Comparison of ENCODE assay signal across 12 mouse cellular contexts in genomic region chr7:71223513-71224319, GRCm38 (mm10).
A peak's percentile ranks its signal among the peaks of the same experiment; 100 is the strongest.
DNase-seq lines count a peak whose midpoint lies in the region; ATAC-seq and TF ChIP-seq lines count a peak whose summit lies in the region.
"Had no signal": no experiment of that assay in that cellular context is flagged by ENCODE, and none has a peak within 500 bp of the region (broad histone marks: within the 10 kb centered on the region; RNA-seq: fewer than 3 reads in every experiment).

No protein-coding gene starts in this region.

- DNase-seq in limb, embryonic 11.5 days (ENCODE audit: low spot score), result peak; percentile 38
- DNase-seq in limb, embryonic 10.5 days (ENCODE audit: low spot score), result no peak
- peak; percentile 85 for DNase-seq in kidney, postnatal 10 days
- DNase-seq in B cell, adult 2 months, result no peak
- DNase-seq in layer of hippocampus, adult 2 months (ENCODE audit: low spot score in 2 of 2), result no peak
- no peak for DNase-seq in gastrocnemius, postnatal 10 days
- DNase-seq: adrenal gland, postnatal 25 days; cerebellum, adult 2 months; right cerebral cortex, postnatal 25 days; thymus, postnatal 14 days had no signal

- H3K4me3 ChIP-seq in limb, embryonic 11.5 days (ENCODE audit: low read depth, low read length), result no peak overlapping the region
- no peak overlapping the region for H3K4me3 ChIP-seq in limb, embryonic 10.5 days
- H3K4me3 ChIP-seq in intestine, embryonic 15.5 days (replicated peaks), result 0 out of 2 replicates have a peak overlapping the region, but pooled peaks have one; percentile 3
- H3K4me3 ChIP-seq in stomach, embryonic 14.5 days (ENCODE audit: low read depth, low read length), result 0 out of 2 replicates have a peak overlapping the region, but pooled peaks have one; percentile 3
- H3K4me3 ChIP-seq in layer of hippocampus, adult 2 months, result no peak overlapping the region

- no peak for TF ChIP-seq CTCF in layer of hippocampus, adult 2 months (conservative IDR thresholded peaks at IDR 0.05)

- H3K4me1 ChIP-seq in limb, embryonic 11.5 days (ENCODE audit: control insufficient read depth, insufficient read depth, low read length), result 0 out of 2 replicates have a peak, but pooled peaks cover 1% of the 10 kb centered on the region
- H3K4me1 ChIP-seq in limb, embryonic 10.5 days, result peaks cover 15% of the 10 kb centered on the region
- H3K4me1 ChIP-seq in intestine, embryonic 15.5 days (replicated peaks), result peaks cover 2% of the 10 kb centered on the region; the same call in 1 of the 2 replicates
- H3K4me1 ChIP-seq in stomach, embryonic 14.5 days (ENCODE audit: control insufficient read depth, insufficient read depth, low read length), result peaks cover 12% of the 10 kb centered on the region

- no peak overlapping the region for H3K27ac ChIP-seq in limb, embryonic 11.5 days (replicated peaks; ENCODE audit: low read depth, low read length)
- no peak overlapping the region for H3K27ac ChIP-seq in limb, embryonic 10.5 days
- no peak overlapping the region for H3K27ac ChIP-seq in intestine, embryonic 15.5 days
- 0 out of 2 replicates have a peak overlapping the region, but pooled peaks have one; percentile 6 for H3K27ac ChIP-seq in stomach, embryonic 14.5 days (ENCODE audit: low read length)
- no peak overlapping the region for H3K27ac ChIP-seq in layer of hippocampus, adult 2 months

- H3K9me3 ChIP-seq in limb, embryonic 11.5 days (ENCODE audit: control insufficient read depth, low read length), result no peaks in the 10 kb centered on the region
- H3K9me3 ChIP-seq in limb, embryonic 10.5 days (replicated peaks), result no peaks in the 10 kb centered on the region
- H3K9me3 ChIP-seq in intestine, embryonic 15.5 days, result no peaks in the 10 kb centered on the region
- H3K9me3 ChIP-seq in stomach, embryonic 14.5 days (ENCODE audit: control insufficient read depth, low read depth, low read length), result no peaks in the 10 kb centered on the region

- H3K27me3 ChIP-seq in limb, embryonic 11.5 days (ENCODE audit: control insufficient read depth, insufficient read depth, low read length), result no peaks in the 10 kb centered on the region
- H3K27me3 ChIP-seq in limb, embryonic 10.5 days (ENCODE audit: low read depth, poor library complexity, severe bottlenecking), result no peaks in the 10 kb centered on the region
- H3K27me3 ChIP-seq in intestine, embryonic 15.5 days (replicated peaks), result no peaks in the 10 kb centered on the region
- H3K27me3 ChIP-seq in stomach, embryonic 14.5 days (ENCODE audit: control insufficient read depth, insufficient read depth, low read length), result no peaks in the 10 kb centered on the region

- ATAC-seq in limb, embryonic 11.5 days (ENCODE audit: insufficient number of reproducible peaks, low FRiP score, low TSS enrichment, low read depth), result no peak
- ATAC-seq in intestine, embryonic 15.5 days, result no peak
- ATAC-seq in stomach, embryonic 14.5 days (ENCODE audit: insufficient number of reproducible peaks, insufficient read depth, low FRiP score, low read depth), result no peak

- no peaks in the 10 kb centered on the region for H3K36me3 ChIP-seq in limb, embryonic 11.5 days (ENCODE audit: control insufficient read depth, insufficient read depth, low read length)
- H3K36me3 ChIP-seq in limb, embryonic 10.5 days, result no peaks in the 10 kb centered on the region
- no peaks in the 10 kb centered on the region for H3K36me3 ChIP-seq in intestine, embryonic 15.5 days
- no peaks in the 10 kb centered on the region for H3K36me3 ChIP-seq in stomach, embryonic 14.5 days (ENCODE audit: control insufficient read depth, insufficient read depth, low read length)

- H3K9ac ChIP-seq in limb, embryonic 11.5 days (ENCODE audit: low read length), result no peak overlapping the region
- H3K9ac ChIP-seq in intestine, embryonic 15.5 days, result no peak overlapping the region
- no peak overlapping the region for H3K9ac ChIP-seq in stomach, embryonic 14.5 days (replicated peaks; ENCODE audit: low read depth, low read length)

- WGBS in limb, embryonic 11.5 days, result 73% methylated on average over 17 of the region's 17 CpGs
- WGBS in limb, embryonic 10.5 days, result 87% methylated on average over 17 of the region's 17 CpGs
- WGBS in intestine, embryonic 15.5 days, result 34% methylated on average over 17 of the region's 17 CpGs
- 20% methylated on average over 17 of the region's 17 CpGs for WGBS in stomach, embryonic 14.5 days

- H3K4me2 ChIP-seq in limb, embryonic 11.5 days (ENCODE audit: low read depth, severe bottlenecking), result no peak overlapping the region
- peak overlapping the region; percentile 41; the same call in 1 of the 2 replicates for H3K4me2 ChIP-seq in intestine, embryonic 15.5 days (replicated peaks)
- H3K4me2 ChIP-seq in stomach, embryonic 14.5 days (replicated peaks; ENCODE audit: low read depth, low read length), result peak overlapping the region; percentile 39

Comparison
In these comparisons a context has a peak if more than half of its experiments do, and no peak if none do; other contexts are left out.
1. DNase-seq: peak in limb, embryonic 11.5 days (single experiment) and kidney, postnatal 10 days (single experiment); none in limb, embryonic 10.5 days (single experiment), B cell, adult 2 months (0 of 2), layer of hippocampus, adult 2 months (0 of 2) and gastrocnemius, postnatal 10 days (single experiment).
2. H3K4me3 ChIP-seq: peak in intestine, embryonic 15.5 days (single experiment) and stomach, embryonic 14.5 days (single experiment); none in limb, embryonic 11.5 days (single experiment), limb, embryonic 10.5 days (single experiment) and layer of hippocampus, adult 2 months (single experiment).